Mouse (Mus musculus) stomach, postnatal 0 days (tissue): Measurements from ENCODE around the gene Tnfaip8l2.

Source experiments
- CTCF ChIP-seq: IDR thresholded peaks from 2 replicates; pipeline ENCODE4 v1.5.1; 2016; ENCODE audit warnings: antibody characterized with exemption, low read depth, mild to moderate bottlenecking, moderate library complexity
- EP300 ChIP-seq: optimal IDR thresholded peaks from 2 replicates; pipeline ENCODE3; 2016; ENCODE audit warnings: antibody characterized with exemption

DNA sequence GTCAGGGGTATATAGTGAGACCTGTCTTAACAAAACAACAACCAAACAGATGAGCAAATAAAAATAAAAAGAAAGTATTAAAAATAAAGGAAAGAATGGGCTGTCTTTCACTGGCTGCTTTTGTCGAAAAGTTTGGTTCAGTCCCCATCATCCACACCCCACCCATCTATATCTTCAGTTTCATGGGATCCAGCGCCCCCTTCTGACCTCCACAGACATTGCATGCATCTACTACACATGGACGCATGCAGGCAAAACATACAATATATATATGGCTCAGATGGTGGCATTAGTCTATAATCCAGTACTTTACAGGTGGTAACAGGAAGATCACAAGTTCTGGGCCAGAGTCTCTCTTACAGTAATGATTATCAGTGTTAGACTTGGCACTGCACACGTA is 11.7 kb upstream of the Tnfaip8l2 start:
- TF ChIP-seq CTCF (peak; percentile 72), EP300 (no peak)
